Mouse (Mus musculus): Measurements from ENCODE around the gene Fryl. TPM values are rescaled to one million over a fixed set of nuclear protein-coding genes. Genes with fewer than 3 reads are reported as not detected.

Fryl gene
- polyA plus RNA-seq, 1 experiment: 9.4 TPM

GRCm38 (mm10) chr5:73153802-73154465, 102.5 kb downstream of the Fryl start:
- Histone ChIP-seq H3K4me3 (ENCODE audit: insufficient read depth, low read depth, low read length) (no peak overlapping the region), H3K4me1 (ENCODE audit: control insufficient read depth, insufficient read depth, insufficient read length, low read length) (peaks cover 20% of the 10 kb centered on the region), H3K27ac (replicated peaks; ENCODE audit: low read depth, low read length) (no peak overlapping the region)

DNA sequence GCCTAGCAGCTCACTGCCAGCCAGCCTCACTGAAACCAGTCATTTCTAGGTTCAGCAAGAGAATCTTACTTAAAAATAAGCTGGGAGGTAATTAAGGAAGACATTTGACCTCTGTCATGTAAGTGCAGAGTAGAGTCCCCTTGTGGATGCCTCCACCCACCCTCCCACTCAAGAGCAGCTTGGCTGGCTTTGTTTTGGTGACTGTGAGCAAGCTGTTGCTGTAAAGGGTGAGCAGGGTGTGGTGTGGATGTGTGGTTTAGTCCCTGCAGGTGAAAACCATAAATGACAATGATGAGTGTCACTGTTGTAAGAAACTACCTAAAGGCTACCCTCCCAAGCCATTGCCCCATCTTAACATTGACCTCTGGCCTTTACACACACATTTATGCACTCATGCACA, 104.2 kb downstream of the Fryl start:
- H3K27ac ChIP-seq (replicated peaks; ENCODE audit: low read depth, low read length): no peak overlapping the region
- peaks cover 16% of the 10 kb centered on the region for H3K4me1 ChIP-seq (ENCODE audit: control insufficient read depth, insufficient read depth, insufficient read length, low read length)
- H3K4me3 ChIP-seq (ENCODE audit: insufficient read depth, low read depth, low read length): no peak overlapping the region

GRCm38 (mm10) chr5:73150877-73151445, 105.5 kb downstream of the Fryl start:
- no peak overlapping the region for H3K27ac ChIP-seq (replicated peaks; ENCODE audit: low read depth, low read length)
- H3K4me1 ChIP-seq (ENCODE audit: control insufficient read depth, insufficient read depth, insufficient read length, low read length): peaks cover 7% of the 10 kb centered on the region; the same call in 1 of the 2 replicates
- no peak overlapping the region for H3K4me3 ChIP-seq (ENCODE audit: insufficient read depth, low read depth, low read length)

GRCm38 (mm10) chr5:73144987-73145386, 111.4 kb downstream of the Fryl start:
- H3K4me1 ChIP-seq (ENCODE audit: control insufficient read depth, insufficient read depth, insufficient read length, low read length): no peaks in the 10 kb centered on the region
- H3K4me3 ChIP-seq (ENCODE audit: insufficient read depth, low read depth, low read length): no peak overlapping the region
- H3K27ac ChIP-seq (replicated peaks; ENCODE audit: low read depth, low read length): no peak overlapping the region

DNA sequence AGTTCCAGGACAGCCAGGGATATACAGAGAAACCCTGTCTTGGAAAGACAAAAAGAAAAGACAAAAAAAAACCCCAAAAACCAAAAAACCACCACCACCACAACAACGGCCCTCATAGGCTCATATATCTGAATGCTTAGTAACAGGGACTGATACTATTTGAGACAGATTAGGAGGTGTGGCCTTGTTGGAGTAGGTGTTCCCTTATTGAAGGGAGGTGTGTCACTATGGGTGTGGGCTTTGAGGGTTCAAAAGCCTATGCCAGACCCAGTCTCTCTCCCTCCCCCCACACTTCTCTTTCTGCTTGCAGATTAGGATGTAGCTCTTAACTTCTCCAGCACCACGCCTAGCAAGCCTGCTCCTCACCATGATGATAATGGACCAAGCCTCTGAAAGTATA, 114.7 kb downstream of the Fryl start:
- no peaks in the 10 kb centered on the region for H3K4me1 ChIP-seq (ENCODE audit: control insufficient read depth, insufficient read depth, insufficient read length, low read length)
- no peak overlapping the region for H3K27ac ChIP-seq (replicated peaks; ENCODE audit: low read depth, low read length)
- H3K4me3 ChIP-seq (ENCODE audit: insufficient read depth, low read depth, low read length): no peak overlapping the region

DNA sequence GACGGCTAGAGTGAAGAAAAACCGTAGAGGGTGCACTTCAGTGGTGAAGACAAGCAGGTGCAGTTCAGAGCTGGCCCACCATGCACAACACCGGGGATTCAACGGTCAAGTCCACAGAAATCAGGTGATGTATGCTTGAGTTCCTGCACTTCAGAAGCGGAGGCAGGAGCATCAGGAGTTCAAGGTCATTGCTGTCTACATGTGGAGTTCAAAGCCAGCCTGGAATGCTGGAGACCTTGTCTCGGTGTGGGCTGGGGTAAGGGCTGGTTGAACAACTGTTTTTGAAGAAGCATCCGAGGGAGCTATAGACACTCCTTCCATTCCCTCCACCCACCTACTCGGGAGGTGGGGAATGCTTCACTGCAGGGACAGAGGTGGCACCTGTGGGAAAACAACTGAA, 115.3 kb downstream of the Fryl start:
- Histone ChIP-seq H3K27ac (replicated peaks; ENCODE audit: low read depth, low read length) (no peak overlapping the region), H3K4me1 (ENCODE audit: control insufficient read depth, insufficient read depth, insufficient read length, low read length) (no peaks in the 10 kb centered on the region), H3K4me3 (ENCODE audit: insufficient read depth, low read depth, low read length) (no peak overlapping the region)

- Histone ChIP-seq H3K4me1 (ENCODE audit: control insufficient read depth, insufficient read depth, insufficient read length, low read length) (no peaks in the 10 kb centered on the region), H3K4me3 (ENCODE audit: insufficient read depth, low read depth, low read length) (no peak overlapping the region), H3K27ac (replicated peaks; ENCODE audit: low read depth, low read length) (no peak overlapping the region)
These were observed 118.9 kb downstream of the Fryl start for GRCm38 (mm10) chr5:73137561-73137960.

DNA sequence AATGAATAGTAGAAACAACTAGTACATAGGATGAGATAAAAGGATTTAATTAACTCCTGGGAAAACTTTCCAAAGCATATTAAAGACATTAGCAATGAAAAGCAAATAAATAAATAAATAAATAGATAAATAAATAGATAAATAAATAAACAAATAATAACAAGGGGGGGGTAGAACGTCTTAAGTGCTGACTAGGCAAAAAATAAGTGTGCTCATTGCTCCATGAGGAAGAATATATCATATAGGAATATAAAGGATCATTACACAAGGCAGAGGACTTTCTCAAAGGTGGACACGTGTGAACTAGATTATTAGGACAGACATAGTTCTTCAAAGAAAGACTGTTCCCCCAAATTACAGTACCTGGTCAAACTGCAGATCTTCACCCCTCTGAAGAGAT, 120.5 kb downstream of the Fryl start:
- no peaks in the 10 kb centered on the region for H3K4me1 ChIP-seq (ENCODE audit: control insufficient read depth, insufficient read depth, insufficient read length, low read length)
- no peak overlapping the region for H3K4me3 ChIP-seq (ENCODE audit: insufficient read depth, low read depth, low read length)
- H3K27ac ChIP-seq (replicated peaks; ENCODE audit: low read depth, low read length): no peak overlapping the region

GRCm38 (mm10) chr5:73135131-73135530, 121.3 kb downstream of the Fryl start:
- Histone ChIP-seq H3K27ac (replicated peaks; ENCODE audit: low read depth, low read length) (no peak overlapping the region), H3K4me3 (ENCODE audit: insufficient read depth, low read depth, low read length) (no peak overlapping the region), H3K4me1 (ENCODE audit: control insufficient read depth, insufficient read depth, insufficient read length, low read length) (no peaks in the 10 kb centered on the region)

DNA sequence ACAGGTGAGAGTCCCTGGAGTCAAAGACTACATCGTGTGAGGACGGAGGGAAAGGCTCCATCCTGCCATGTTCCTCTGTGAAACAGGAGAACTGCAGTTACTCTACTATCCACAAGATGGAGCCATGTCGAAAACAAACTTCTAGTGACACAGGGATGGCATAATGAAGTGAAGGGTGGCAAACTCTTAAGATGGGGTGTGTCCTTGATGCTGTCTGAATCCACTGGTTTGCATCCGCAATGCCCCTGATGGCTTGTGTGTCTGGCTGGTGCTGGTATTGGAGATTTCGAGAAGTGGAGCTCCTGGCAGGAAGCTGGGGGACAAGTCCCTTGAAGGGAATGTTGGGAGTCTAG, 122.6 kb downstream of the Fryl start:
- Histone ChIP-seq H3K27ac (replicated peaks; ENCODE audit: low read depth, low read length) (no peak overlapping the region), H3K4me1 (ENCODE audit: control insufficient read depth, insufficient read depth, insufficient read length, low read length) (no peaks in the 10 kb centered on the region), H3K4me3 (ENCODE audit: insufficient read depth, low read depth, low read length) (no peak overlapping the region)

DNA sequence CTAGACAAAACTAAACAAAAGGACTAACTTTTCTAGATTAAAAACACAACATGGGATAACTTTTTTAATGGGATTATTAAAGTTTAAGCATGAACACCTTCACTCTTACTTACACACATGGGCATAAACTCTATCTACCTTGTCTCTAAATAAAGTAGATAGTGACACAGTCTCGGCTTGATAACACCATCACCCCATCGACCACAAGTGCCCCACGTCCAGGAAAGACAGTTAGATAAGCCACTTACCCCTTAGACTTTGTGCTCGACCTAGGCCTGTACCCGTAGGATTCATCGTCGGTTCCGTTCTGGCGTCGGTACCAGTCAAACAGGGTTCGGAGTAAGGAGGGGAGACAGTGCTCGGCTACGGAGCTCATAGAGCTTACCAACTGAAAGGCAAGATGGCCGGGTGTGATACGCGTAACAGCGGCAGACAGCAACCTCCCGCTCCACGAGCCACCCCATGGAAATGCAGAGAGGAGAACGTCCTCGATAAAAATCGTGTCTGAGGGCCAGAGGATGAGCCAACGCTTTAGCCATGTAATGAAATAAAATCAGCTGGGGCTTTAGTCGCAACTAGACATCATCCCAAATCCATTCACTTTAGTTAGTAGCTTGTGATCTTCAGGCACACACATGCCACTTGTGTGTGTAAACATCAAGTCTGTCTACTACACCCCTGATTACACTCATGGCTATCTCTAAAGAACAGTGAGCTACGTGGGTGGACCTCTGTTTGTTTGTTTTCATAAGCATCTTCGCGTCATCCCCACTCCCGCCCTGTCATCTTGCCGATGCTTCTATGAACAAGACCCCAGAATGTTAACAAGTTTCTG, 123.2 kb downstream of the Fryl start:
- no peak overlapping the region for H3K4me3 ChIP-seq (ENCODE audit: insufficient read depth, low read depth, low read length)
- H3K4me1 ChIP-seq (ENCODE audit: control insufficient read depth, insufficient read depth, insufficient read length, low read length): no peaks in the 10 kb centered on the region
- no peak overlapping the region for H3K27ac ChIP-seq (replicated peaks; ENCODE audit: low read depth, low read length)

GRCm38 (mm10) chr5:73130984-73131383, 125.4 kb downstream of the Fryl start:
- Histone ChIP-seq H3K27ac (replicated peaks; ENCODE audit: low read depth, low read length) (no peak overlapping the region), H3K4me1 (ENCODE audit: control insufficient read depth, insufficient read depth, insufficient read length, low read length) (no peaks in the 10 kb centered on the region), H3K4me3 (ENCODE audit: insufficient read depth, low read depth, low read length) (no peak overlapping the region)

- Histone ChIP-seq H3K4me3 (ENCODE audit: insufficient read depth, low read depth, low read length) (no peak overlapping the region), H3K4me1 (ENCODE audit: control insufficient read depth, insufficient read depth, insufficient read length, low read length) (no peaks in the 10 kb centered on the region), H3K27ac (replicated peaks; ENCODE audit: low read depth, low read length) (no peak overlapping the region)
These were observed 126.5 kb downstream of the Fryl start for GRCm38 (mm10) chr5:73129871-73130270.

GRCm38 (mm10) chr5:73119969-73120725, 136.3 kb downstream of the Fryl start:
- Histone ChIP-seq H3K4me1 (ENCODE audit: control insufficient read depth, insufficient read depth, insufficient read length, low read length) (no peaks in the 10 kb centered on the region), H3K27ac (replicated peaks; ENCODE audit: low read depth, low read length) (no peak overlapping the region), H3K4me3 (ENCODE audit: insufficient read depth, low read depth, low read length) (no peak overlapping the region)

DNA sequence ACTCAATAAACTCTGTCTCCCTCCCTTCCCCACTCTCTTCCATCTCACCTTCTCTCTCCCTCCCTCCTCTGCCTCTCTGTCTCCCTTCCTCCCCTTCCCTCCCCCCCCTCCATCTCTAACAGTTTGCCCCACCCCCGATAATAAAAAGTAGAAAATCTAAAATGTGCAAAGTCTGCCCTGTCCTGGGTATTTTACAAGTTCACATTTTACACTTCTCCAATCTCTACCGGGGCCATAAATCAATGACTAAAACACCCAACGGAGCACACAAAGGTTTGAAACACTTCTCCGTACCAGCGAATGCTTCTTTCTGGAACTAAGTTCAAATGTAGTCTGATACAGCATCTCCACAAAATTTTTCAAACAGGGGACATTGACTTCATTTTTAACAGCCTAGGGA, 136.9 kb downstream of the Fryl start:
- Histone ChIP-seq H3K27ac (replicated peaks; ENCODE audit: low read depth, low read length) (no peak overlapping the region), H3K4me1 (ENCODE audit: control insufficient read depth, insufficient read depth, insufficient read length, low read length) (no peaks in the 10 kb centered on the region), H3K4me3 (ENCODE audit: insufficient read depth, low read depth, low read length) (no peak overlapping the region)

All from brown adipose tissue, adult 24 weeks (tissue).